Mouse (Mus musculus): ENCODE data around the gene En2. TPM values are rescaled to one million over a fixed set of nuclear protein-coding genes. Genes with fewer than 3 reads are reported as not detected.
A peak's percentile ranks its signal among the peaks of the same experiment; 100 is the strongest.

Gene En2
- polyA plus RNA-seq, 1 experiment from 2014 or later = not detected

GRCm38 (mm10) chr5:28161938-28162402 lies 3.5 kb upstream of the En2 start:
- DNase-seq (no peak), ATAC-seq (ENCODE audit: low read depth) (no peak)
- H3K4me2 ChIP-seq = no peak overlapping the region
- WGBS (ENCODE audit: insufficient replicate concordance) = 2% methylated on average over 24 of the region's 24 CpGs
- peaks cover 10% of the 10 kb centered on the region for H3K4me1 ChIP-seq (replicated peaks)
- H3K27ac ChIP-seq = no peak overlapping the region
- no peak overlapping the region for H3K9ac ChIP-seq
- no peak overlapping the region for H3K4me3 ChIP-seq (replicated peaks)
- no peaks in the 10 kb centered on the region for H3K9me3 ChIP-seq (replicated peaks)
- no peaks in the 10 kb centered on the region for H3K36me3 ChIP-seq
- peaks cover 100% of the 10 kb centered on the region for H3K27me3 ChIP-seq

GRCm38 (mm10) chr5:28163926-28164325 lies 1.6 kb upstream of the En2 start:
- no peak overlapping the region for H3K4me3 ChIP-seq (replicated peaks)
- no peak for ATAC-seq (ENCODE audit: low read depth)
- no peaks in the 10 kb centered on the region for H3K9me3 ChIP-seq (replicated peaks)
- no peak overlapping the region for H3K27ac ChIP-seq
- H3K9ac ChIP-seq = no peak overlapping the region
- no peak overlapping the region for H3K4me2 ChIP-seq
- H3K4me1 ChIP-seq (replicated peaks) = peaks cover 10% of the 10 kb centered on the region
- peaks cover 100% of the 10 kb centered on the region for H3K27me3 ChIP-seq
- 6% methylated on average over 1 of the region's 1 CpGs for WGBS (ENCODE audit: insufficient replicate concordance)
- no peaks in the 10 kb centered on the region for H3K36me3 ChIP-seq
- no peak for DNase-seq

GRCm38 (mm10) chr5:28166256-28167231 lies 1.1 kb downstream of the En2 start:
- no peak overlapping the region for H3K27ac ChIP-seq
- WGBS (ENCODE audit: insufficient replicate concordance) = 1% methylated on average over 111 of the region's 111 CpGs
- ATAC-seq (ENCODE audit: low read depth) = 0 out of 2 replicates have a peak, but pooled peaks have one; percentile 12

GRCm38 (mm10) chr5:28167611-28168252 lies 2.2 kb downstream of the En2 start:
- H3K4me3 ChIP-seq (replicated peaks) = 0 out of 2 replicates have a peak overlapping the region, but pooled peaks have one; percentile 12

More at GRCm38 (mm10) chr5:28166256-28167231, 1.1 kb downstream of the En2 start:
- Histone ChIP-seq H3K27me3 (peaks cover 97% of the 10 kb centered on the region), H3K4me3 (replicated peaks) (peak overlapping the region; percentile 43), H3K9me3 (replicated peaks) (no peaks in the 10 kb centered on the region), H3K4me2 (peak overlapping the region; percentile 68), H3K36me3 (no peaks in the 10 kb centered on the region), H3K9ac (no peak overlapping the region), H3K4me1 (replicated peaks) (peaks cover 10% of the 10 kb centered on the region)
- no peak for DNase-seq

GRCm38 (mm10) chr5:28168253-28169165 lies 3.0 kb downstream of the En2 start:
- DNase-seq = no peak
- 0 out of 2 replicates have a peak overlapping the region, but pooled peaks have one; percentile 10 for H3K4me2 ChIP-seq
- peaks cover 97% of the 10 kb centered on the region for H3K27me3 ChIP-seq
- no peaks in the 10 kb centered on the region for H3K9me3 ChIP-seq (replicated peaks)
- 0 out of 2 replicates have a peak overlapping the region, but pooled peaks have one; percentile 12 for H3K4me3 ChIP-seq (replicated peaks)
- ATAC-seq (ENCODE audit: low read depth) = no peak
- no peak overlapping the region for H3K27ac ChIP-seq
- WGBS (ENCODE audit: insufficient replicate concordance) = 2% methylated on average over 36 of the region's 36 CpGs
- H3K4me1 ChIP-seq (replicated peaks) = peaks cover 10% of the 10 kb centered on the region
- H3K9ac ChIP-seq = no peak overlapping the region
- no peaks in the 10 kb centered on the region for H3K36me3 ChIP-seq

More at GRCm38 (mm10) chr5:28167611-28168252, 2.2 kb downstream of the En2 start:
- H3K36me3 ChIP-seq = no peaks in the 10 kb centered on the region
- WGBS (ENCODE audit: insufficient replicate concordance) = 3% methylated on average over 29 of the region's 29 CpGs
- no peaks in the 10 kb centered on the region for H3K9me3 ChIP-seq (replicated peaks)
- peaks cover 10% of the 10 kb centered on the region for H3K4me1 ChIP-seq (replicated peaks)
- H3K27ac ChIP-seq = no peak overlapping the region
- no peak overlapping the region for H3K9ac ChIP-seq
- H3K27me3 ChIP-seq = peaks cover 97% of the 10 kb centered on the region
- ATAC-seq (ENCODE audit: low read depth) (no peak), DNase-seq (no peak)
- H3K4me2 ChIP-seq = 0 out of 2 replicates have a peak overlapping the region, but pooled peaks have one; percentile 10

- no peaks in the 10 kb centered on the region for H3K9me3 ChIP-seq (replicated peaks)
- DNase-seq = no peak
Observed at GRCm38 (mm10) chr5:28169166-28169801, 3.8 kb downstream of the En2 start.

GRCm38 (mm10) chr5:28170081-28170480 lies 4.6 kb downstream of the En2 start:
- H3K27ac ChIP-seq = no peak overlapping the region
- ATAC-seq (ENCODE audit: low read depth) (no peak), DNase-seq (no peak)
- H3K4me1 ChIP-seq (replicated peaks) = peaks cover 10% of the 10 kb centered on the region
- no peak overlapping the region for H3K9ac ChIP-seq
- H3K9me3 ChIP-seq (replicated peaks) = no peaks in the 10 kb centered on the region
- peaks cover 97% of the 10 kb centered on the region for H3K27me3 ChIP-seq
- WGBS (ENCODE audit: insufficient replicate concordance) = 11% methylated on average over 17 of the region's 17 CpGs
- no peak overlapping the region for H3K4me2 ChIP-seq
- no peaks in the 10 kb centered on the region for H3K36me3 ChIP-seq
- no peak overlapping the region for H3K4me3 ChIP-seq (replicated peaks)

More at GRCm38 (mm10) chr5:28169166-28169801, 3.8 kb downstream of the En2 start:
- no peak overlapping the region for H3K4me2 ChIP-seq
- peaks cover 97% of the 10 kb centered on the region for H3K27me3 ChIP-seq
- H3K4me1 ChIP-seq (replicated peaks) = peaks cover 10% of the 10 kb centered on the region
- H3K9ac ChIP-seq = no peak overlapping the region
- H3K4me3 ChIP-seq (replicated peaks) = no peak overlapping the region
- H3K27ac ChIP-seq = no peak overlapping the region
- 6% methylated on average over 5 of the region's 5 CpGs for WGBS (ENCODE audit: insufficient replicate concordance)
- ATAC-seq (ENCODE audit: low read depth) = no peak
- H3K36me3 ChIP-seq = no peaks in the 10 kb centered on the region

GRCm38 (mm10) chr5:28170892-28171291 lies 5.4 kb downstream of the En2 start:
- H3K9ac ChIP-seq = no peak overlapping the region
- ATAC-seq (ENCODE audit: low read depth) = no peak
- no peak overlapping the region for H3K4me2 ChIP-seq
- WGBS (ENCODE audit: insufficient replicate concordance) = 4% methylated on average over 19 of the region's 19 CpGs
- H3K4me3 ChIP-seq (replicated peaks) = no peak overlapping the region
- H3K27me3 ChIP-seq = peaks cover 97% of the 10 kb centered on the region
- no peaks in the 10 kb centered on the region for H3K36me3 ChIP-seq
- H3K9me3 ChIP-seq (replicated peaks) = no peaks in the 10 kb centered on the region
- peaks cover 8% of the 10 kb centered on the region for H3K4me1 ChIP-seq (replicated peaks)
- no peak for DNase-seq
- H3K27ac ChIP-seq = no peak overlapping the region

- Histone ChIP-seq H3K4me3 (replicated peaks) (no peak overlapping the region), H3K27ac (no peak overlapping the region), H3K4me1 (replicated peaks) (peaks cover under 1% of the 10 kb centered on the region), H3K9me3 (replicated peaks) (no peaks in the 10 kb centered on the region), H3K4me2 (no peak overlapping the region), H3K36me3 (no peaks in the 10 kb centered on the region), H3K9ac (no peak overlapping the region), H3K27me3 (peaks cover 97% of the 10 kb centered on the region)
- no peak for ATAC-seq (ENCODE audit: low read depth)
- no peak for DNase-seq
- 21% methylated on average over 5 of the region's 5 CpGs for WGBS (ENCODE audit: insufficient replicate concordance)
Observed at GRCm38 (mm10) chr5:28171667-28172066, 6.2 kb downstream of the En2 start.

GRCm38 (mm10) chr5:28172261-28172920 lies 6.9 kb downstream of the En2 start:
- Histone ChIP-seq H3K4me1 (replicated peaks) (no peaks in the 10 kb centered on the region), H3K27ac (no peak overlapping the region), H3K4me3 (replicated peaks) (no peak overlapping the region), H3K9me3 (replicated peaks) (no peaks in the 10 kb centered on the region), H3K36me3 (no peaks in the 10 kb centered on the region), H3K4me2 (no peak overlapping the region), H3K27me3 (peaks cover 97% of the 10 kb centered on the region), H3K9ac (no peak overlapping the region)
- DNase-seq (no peak), ATAC-seq (ENCODE audit: low read depth) (no peak)
- WGBS (ENCODE audit: insufficient replicate concordance) = 6% methylated on average over 8 of the region's 8 CpGs

All from liver, embryonic 13.5 days (tissue).